Mouse (Mus musculus): ENCODE data around the gene Gm42417. TPM values are rescaled to one million over a fixed set of nuclear protein-coding genes. Genes with fewer than 3 reads are reported as not detected.

The Gm42417 gene
- polyA plus RNA-seq, 1 experiment from 2014 or later, result not detected

- Histone ChIP-seq H3K4me1 (ENCODE audit: control insufficient read depth, insufficient read depth, low read length) (no peaks in the 10 kb centered on the region), H3K4me3 (ENCODE audit: low read depth, low read length) (no peak overlapping the region), H3K27me3 (ENCODE audit: control insufficient read depth, insufficient read depth, low read length) (no peaks in the 10 kb centered on the region), H3K27ac (replicated peaks; ENCODE audit: low read depth, low read length) (no peak overlapping the region), H3K4me2 (ENCODE audit: low read depth, low read length) (no peak overlapping the region), H3K36me3 (replicated peaks; ENCODE audit: control insufficient read depth, insufficient read depth, low read depth, low read length) (no peaks in the 10 kb centered on the region), H3K9ac (replicated peaks; ENCODE audit: low read length) (no peak overlapping the region), H3K9me3 (replicated peaks; ENCODE audit: control insufficient read depth, low read length) (no peaks in the 10 kb centered on the region)
- ATAC-seq (replicated peaks; ENCODE audit: insufficient number of reproducible peaks, low FRiP score, low TSS enrichment, low read depth) (no peak), DNase-seq (ENCODE audit: low spot score) (no peak)
- WGBS, result 89% methylated on average over 5 of the region's 5 CpGs
Measured at GRCm38 (mm10) chr1:36570320-36570719, 31.1 kb upstream of the Gm42417 start.

GRCm38 (mm10) chr1:36569694-36570276 is 30.6 kb upstream of the Gm42417 start:
- Histone ChIP-seq H3K4me1 (ENCODE audit: control insufficient read depth, insufficient read depth, low read length) (no peaks in the 10 kb centered on the region), H3K9me3 (replicated peaks; ENCODE audit: control insufficient read depth, low read length) (no peaks in the 10 kb centered on the region)

GRCm38 (mm10) chr1:36568776-36569175 is 29.5 kb upstream of the Gm42417 start:
- Histone ChIP-seq H3K9ac (replicated peaks; ENCODE audit: low read length) (no peak overlapping the region; the same call in 1 of the 2 replicates), H3K27me3 (ENCODE audit: control insufficient read depth, insufficient read depth, low read length) (no peaks in the 10 kb centered on the region), H3K4me1 (ENCODE audit: control insufficient read depth, insufficient read depth, low read length) (no peaks in the 10 kb centered on the region), H3K9me3 (replicated peaks; ENCODE audit: control insufficient read depth, low read length) (no peaks in the 10 kb centered on the region), H3K36me3 (replicated peaks; ENCODE audit: control insufficient read depth, insufficient read depth, low read depth, low read length) (no peaks in the 10 kb centered on the region), H3K4me3 (ENCODE audit: low read depth, low read length) (no peak overlapping the region), H3K27ac (replicated peaks; ENCODE audit: low read depth, low read length) (no peak overlapping the region), H3K4me2 (ENCODE audit: low read depth, low read length) (no peak overlapping the region)
- DNase-seq (ENCODE audit: low spot score), result no peak
- ATAC-seq (replicated peaks; ENCODE audit: insufficient number of reproducible peaks, low FRiP score, low TSS enrichment, low read depth), result no peak
- 79% methylated on average over 4 of the region's 4 CpGs for WGBS

More at GRCm38 (mm10) chr1:36569694-36570276, 30.6 kb upstream of the Gm42417 start:
- Histone ChIP-seq H3K36me3 (replicated peaks; ENCODE audit: control insufficient read depth, insufficient read depth, low read depth, low read length) (no peaks in the 10 kb centered on the region), H3K4me3 (ENCODE audit: low read depth, low read length) (no peak overlapping the region), H3K27me3 (ENCODE audit: control insufficient read depth, insufficient read depth, low read length) (no peaks in the 10 kb centered on the region), H3K27ac (replicated peaks; ENCODE audit: low read depth, low read length) (no peak overlapping the region), H3K4me2 (ENCODE audit: low read depth, low read length) (no peak overlapping the region), H3K9ac (replicated peaks; ENCODE audit: low read length) (no peak overlapping the region)
- no peak for ATAC-seq (replicated peaks; ENCODE audit: insufficient number of reproducible peaks, low FRiP score, low TSS enrichment, low read depth)
- WGBS, result 51% methylated on average over 7 of the region's 7 CpGs
- no peak for DNase-seq (ENCODE audit: low spot score)

GRCm38 (mm10) chr1:36567818-36568603 is 28.8 kb upstream of the Gm42417 start:
- H3K9ac ChIP-seq (replicated peaks; ENCODE audit: low read length), result peak overlapping the region; percentile 25; the same call in 1 of the 2 replicates
- H3K9me3 ChIP-seq (replicated peaks; ENCODE audit: control insufficient read depth, low read length), result no peaks in the 10 kb centered on the region
- no peaks in the 10 kb centered on the region for H3K36me3 ChIP-seq (replicated peaks; ENCODE audit: control insufficient read depth, insufficient read depth, low read depth, low read length)
- H3K27me3 ChIP-seq (ENCODE audit: control insufficient read depth, insufficient read depth, low read length), result no peaks in the 10 kb centered on the region
- ATAC-seq (replicated peaks; ENCODE audit: insufficient number of reproducible peaks, low FRiP score, low TSS enrichment, low read depth) (no peak), DNase-seq (ENCODE audit: low spot score) (no peak)
- H3K4me2 ChIP-seq (ENCODE audit: low read depth, low read length), result no peak overlapping the region
- no peak overlapping the region for H3K27ac ChIP-seq (replicated peaks; ENCODE audit: low read depth, low read length)
- WGBS, result 42% methylated on average over 21 of the region's 21 CpGs
- no peak overlapping the region for H3K4me3 ChIP-seq (ENCODE audit: low read depth, low read length)
- H3K4me1 ChIP-seq (ENCODE audit: control insufficient read depth, insufficient read depth, low read length), result no peaks in the 10 kb centered on the region

GRCm38 (mm10) chr1:36566425-36566824 is 27.2 kb upstream of the Gm42417 start:
- Histone ChIP-seq H3K4me3 (ENCODE audit: low read depth, low read length) (no peak overlapping the region), H3K27ac (replicated peaks; ENCODE audit: low read depth, low read length) (no peak overlapping the region), H3K4me1 (ENCODE audit: control insufficient read depth, insufficient read depth, low read length) (no peaks in the 10 kb centered on the region), H3K4me2 (ENCODE audit: low read depth, low read length) (no peak overlapping the region), H3K36me3 (replicated peaks; ENCODE audit: control insufficient read depth, insufficient read depth, low read depth, low read length) (no peaks in the 10 kb centered on the region), H3K27me3 (ENCODE audit: control insufficient read depth, insufficient read depth, low read length) (no peaks in the 10 kb centered on the region), H3K9me3 (replicated peaks; ENCODE audit: control insufficient read depth, low read length) (no peaks in the 10 kb centered on the region), H3K9ac (replicated peaks; ENCODE audit: low read length) (0 out of 2 replicates have a peak overlapping the region, but pooled peaks have one; percentile 9)
- DNase-seq (ENCODE audit: low spot score), result no peak
- ATAC-seq (replicated peaks; ENCODE audit: insufficient number of reproducible peaks, low FRiP score, low TSS enrichment, low read depth), result no peak
- 4% methylated on average over 2 of the region's 2 CpGs for WGBS

GRCm38 (mm10) chr1:36564101-36564500 is 24.9 kb upstream of the Gm42417 start:
- Histone ChIP-seq H3K4me2 (ENCODE audit: low read depth, low read length) (no peak overlapping the region), H3K27me3 (ENCODE audit: control insufficient read depth, insufficient read depth, low read length) (no peaks in the 10 kb centered on the region), H3K4me1 (ENCODE audit: control insufficient read depth, insufficient read depth, low read length) (peaks cover under 1% of the 10 kb centered on the region; the same call in 1 of the 2 replicates), H3K9ac (replicated peaks; ENCODE audit: low read length) (no peak overlapping the region), H3K4me3 (ENCODE audit: low read depth, low read length) (no peak overlapping the region), H3K27ac (replicated peaks; ENCODE audit: low read depth, low read length) (no peak overlapping the region), H3K36me3 (replicated peaks; ENCODE audit: control insufficient read depth, insufficient read depth, low read depth, low read length) (no peaks in the 10 kb centered on the region), H3K9me3 (replicated peaks; ENCODE audit: control insufficient read depth, low read length) (no peaks in the 10 kb centered on the region)
- DNase-seq (ENCODE audit: low spot score) (no peak), ATAC-seq (replicated peaks; ENCODE audit: insufficient number of reproducible peaks, low FRiP score, low TSS enrichment, low read depth) (no peak)
- 75% methylated on average over 6 of the region's 6 CpGs for WGBS

- no peaks in the 10 kb centered on the region for H3K27me3 ChIP-seq (ENCODE audit: control insufficient read depth, insufficient read depth, low read length)
- no peak overlapping the region for H3K4me2 ChIP-seq (ENCODE audit: low read depth, low read length)
- no peaks in the 10 kb centered on the region for H3K9me3 ChIP-seq (replicated peaks; ENCODE audit: control insufficient read depth, low read length)
- H3K4me3 ChIP-seq (ENCODE audit: low read depth, low read length), result no peak overlapping the region
- no peak overlapping the region for H3K9ac ChIP-seq (replicated peaks; ENCODE audit: low read length)
- H3K36me3 ChIP-seq (replicated peaks; ENCODE audit: control insufficient read depth, insufficient read depth, low read depth, low read length), result no peaks in the 10 kb centered on the region
- H3K4me1 ChIP-seq (ENCODE audit: control insufficient read depth, insufficient read depth, low read length), result peaks cover 4% of the 10 kb centered on the region; the same call in 1 of the 2 replicates
- no peak for ATAC-seq (replicated peaks; ENCODE audit: insufficient number of reproducible peaks, low FRiP score, low TSS enrichment, low read depth)
- DNase-seq (ENCODE audit: low spot score), result no peak
- H3K27ac ChIP-seq (replicated peaks; ENCODE audit: low read depth, low read length), result no peak overlapping the region
- WGBS, result 62% methylated on average over 4 of the region's 4 CpGs
Measured at GRCm38 (mm10) chr1:36563632-36564031, 24.4 kb upstream of the Gm42417 start.

- peaks cover 6% of the 10 kb centered on the region; the same call in 1 of the 2 replicates for H3K4me1 ChIP-seq (ENCODE audit: control insufficient read depth, insufficient read depth, low read length)
- H3K9ac ChIP-seq (replicated peaks; ENCODE audit: low read length), result no peak overlapping the region
- H3K4me3 ChIP-seq (ENCODE audit: low read depth, low read length), result no peak overlapping the region
- no peak for DNase-seq (ENCODE audit: low spot score)
- WGBS, result 77% methylated on average over 2 of the region's 2 CpGs
- no peaks in the 10 kb centered on the region for H3K27me3 ChIP-seq (ENCODE audit: control insufficient read depth, insufficient read depth, low read length)
- no peak overlapping the region for H3K27ac ChIP-seq (replicated peaks; ENCODE audit: low read depth, low read length)
- no peak for ATAC-seq (replicated peaks; ENCODE audit: insufficient number of reproducible peaks, low FRiP score, low TSS enrichment, low read depth)
- no peak overlapping the region for H3K4me2 ChIP-seq (ENCODE audit: low read depth, low read length)
- no peaks in the 10 kb centered on the region for H3K9me3 ChIP-seq (replicated peaks; ENCODE audit: control insufficient read depth, low read length)
- no peaks in the 10 kb centered on the region for H3K36me3 ChIP-seq (replicated peaks; ENCODE audit: control insufficient read depth, insufficient read depth, low read depth, low read length)
Measured at GRCm38 (mm10) chr1:36563197-36563596, 24.0 kb upstream of the Gm42417 start.

Measured in embryonic facial prominence, embryonic 11.5 days (tissue).